Mouse (Mus musculus) gastrocnemius, postnatal 10 days (tissue): ENCODE measurements around the gene Ccdc39. TPM values are rescaled to one million over a fixed set of nuclear protein-coding genes. Genes with fewer than 3 reads are reported as not detected.
A peak's percentile ranks its signal among the peaks of the same experiment; 100 is the strongest.

Experiments used
- DNase-seq: peaks from one replicate; pipeline ENCODE4 v3.0.0; 2021; ENCODE audit warnings: mixed read lengths
- long read RNA-seq, 2 experiments: library from polyadenylated mRNA; stranded (forward); transcript quantifications; one replicate each; pipeline ENCODE4 v2.0.0; 2021
- total RNA-seq, 2 experiments: library from RNA; stranded (reverse); gene quantifications; 2 replicates each; pipeline ENCODE4 v1.2.3; 2021

The Ccdc39 gene
- total RNA-seq: under 1 TPM; 0.21 to 0.68 TPM
- long read RNA-seq, experiment 1: 0 reads
- long read RNA-seq, experiment 2: 0 reads

- peak; percentile 59 for DNase-seq
These were observed at the start of gene Ccdc39 for GRCm38 (mm10) chr3:33843801-33844632. Gene Ccdc39, minus strand, starts transcription at chr3:33844310.

GRCm38 (mm10) chr3:33893433-33893832 is 49.3 kb upstream of the Ccdc39 start:
- DNase-seq: no peak

DNA sequence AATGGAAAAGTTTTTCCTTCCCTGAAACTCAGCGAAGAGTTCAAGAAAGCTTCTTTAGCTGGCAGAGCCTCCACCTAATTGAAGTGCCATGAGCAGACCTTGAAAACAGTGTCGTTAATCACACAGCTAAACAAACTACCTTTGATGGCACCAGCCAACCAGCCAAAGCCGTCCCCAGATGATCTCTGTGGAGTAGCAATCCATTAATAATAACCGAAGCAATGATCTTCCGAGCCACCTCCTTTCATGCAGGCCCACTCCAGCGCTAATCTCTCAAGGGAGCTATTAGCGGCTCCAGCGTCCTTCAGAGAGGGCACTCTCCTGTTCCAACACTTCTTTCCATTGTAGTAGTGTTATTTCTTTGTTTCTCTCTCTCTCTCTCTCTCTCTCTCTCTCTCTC is 43.3 kb upstream of the Ccdc39 start:
- no peak for DNase-seq

DNA sequence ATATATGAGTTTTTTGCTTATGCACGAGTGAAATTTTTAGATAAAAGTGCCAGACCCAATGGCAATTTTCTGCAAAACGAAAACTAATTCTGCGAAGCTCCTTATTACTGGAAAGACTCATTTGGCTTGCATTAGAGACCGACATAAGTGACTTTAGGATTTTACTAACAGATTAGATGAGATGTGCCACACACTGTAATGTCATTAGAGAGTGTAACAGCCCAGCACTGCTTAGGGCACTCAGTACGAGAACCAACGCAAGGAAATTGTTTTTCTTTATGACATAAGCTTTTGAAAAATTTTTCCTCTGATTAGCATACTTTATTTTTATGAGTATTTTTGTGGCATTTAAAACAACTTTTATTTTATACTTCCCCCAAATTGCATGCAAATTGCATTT is 39.0 kb upstream of the Ccdc39 start:
- no peak for DNase-seq

- no peak for DNase-seq
These were observed 38.6 kb upstream of the Ccdc39 start for GRCm38 (mm10) chr3:33882695-33883094.

- DNase-seq: no peak
These were observed 34.6 kb upstream of the Ccdc39 start for GRCm38 (mm10) chr3:33878661-33879060.

GRCm38 (mm10) chr3:33874456-33875286 is 30.6 kb upstream of the Ccdc39 start:
- no peak for DNase-seq

- no peak for DNase-seq
These were observed 29.7 kb upstream of the Ccdc39 start for GRCm38 (mm10) chr3:33873837-33874236.

- no peak for DNase-seq
These were observed 29.3 kb upstream of the Ccdc39 start for GRCm38 (mm10) chr3:33873366-33873765.

DNA sequence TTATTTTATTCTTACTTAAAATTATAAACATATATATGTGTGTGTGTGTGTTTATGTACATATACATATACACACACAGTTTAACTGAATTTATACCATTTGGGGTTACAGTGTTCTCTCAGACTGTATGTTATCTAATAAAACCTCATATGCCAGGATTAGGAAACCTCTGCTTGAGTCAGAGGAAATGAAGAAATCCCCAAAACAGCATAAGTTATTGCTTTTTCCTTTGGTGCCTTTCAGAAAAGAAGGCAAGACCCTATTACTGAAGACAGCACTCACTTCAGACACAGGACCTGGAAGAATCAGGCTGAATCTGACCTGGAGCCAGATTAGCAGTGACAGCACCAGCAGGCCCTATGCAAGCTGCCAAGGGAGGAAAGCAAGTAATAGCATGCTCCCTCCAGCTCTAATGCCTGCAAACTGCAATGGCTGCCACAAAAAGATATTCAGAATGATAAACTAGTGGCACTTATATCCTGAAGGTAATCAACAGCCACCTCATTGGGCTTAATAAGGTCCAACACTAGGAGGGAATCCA is 20.0 kb upstream of the Ccdc39 start:
- DNase-seq: no peak

DNA sequence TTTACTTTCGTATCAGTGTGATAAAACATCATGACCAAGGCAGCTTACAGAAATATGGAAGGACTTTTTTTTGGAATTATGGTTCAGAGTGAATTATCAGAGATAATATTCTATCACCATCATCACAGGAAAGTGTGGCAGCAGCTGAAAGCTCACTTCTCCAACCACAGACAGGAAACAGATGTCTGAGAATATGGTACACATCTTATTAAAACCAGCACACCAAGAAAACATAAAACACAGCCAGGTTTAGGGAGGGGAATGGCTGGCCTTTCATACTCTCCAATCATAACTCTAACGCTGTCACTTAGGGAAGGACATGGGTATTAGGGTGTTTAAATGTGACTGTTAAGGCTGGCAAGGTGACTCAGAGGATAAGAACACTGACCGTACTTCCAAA is 14.8 kb upstream of the Ccdc39 start:
- DNase-seq: no peak

GRCm38 (mm10) chr3:33853062-33853461 is 9.0 kb upstream of the Ccdc39 start:
- DNase-seq: no peak

DNA sequence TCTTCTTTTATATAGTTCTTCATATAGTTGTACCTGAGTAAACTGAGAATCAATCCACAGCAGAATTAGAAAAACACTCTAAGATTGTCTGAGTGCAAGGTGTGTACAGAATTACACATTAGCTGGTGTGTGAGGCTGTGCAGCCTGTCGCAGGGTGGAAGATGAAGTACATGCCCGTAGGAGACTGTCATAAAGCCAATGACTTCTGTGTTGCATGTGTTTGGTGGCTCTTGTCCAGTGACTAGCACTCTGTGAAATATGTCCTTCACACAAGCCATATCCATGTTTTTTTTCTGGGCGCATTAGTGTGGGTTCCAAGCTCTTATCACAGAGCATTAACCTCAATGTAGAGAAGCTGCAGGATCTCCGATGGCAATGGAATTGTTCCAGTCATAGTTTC is 6.7 kb upstream of the Ccdc39 start:
- no peak for DNase-seq

DNA sequence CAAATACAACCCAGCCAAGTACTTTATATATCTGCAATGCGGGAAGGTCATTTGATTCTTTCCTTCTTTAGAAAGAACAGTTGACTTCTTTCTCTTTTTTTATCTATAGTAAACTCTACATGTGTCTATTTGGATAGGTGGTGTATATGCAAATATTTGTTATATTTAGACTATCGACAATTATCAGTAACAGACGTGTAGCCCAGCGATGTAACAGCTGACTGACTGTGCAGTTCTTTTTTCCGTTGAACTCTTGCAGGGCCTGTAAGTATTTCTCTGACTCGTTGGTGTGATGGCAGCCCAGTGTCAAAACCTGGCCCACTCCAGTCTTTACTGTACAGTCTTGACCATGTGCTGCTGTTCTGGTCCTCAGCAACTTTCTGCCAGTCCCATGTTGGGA is 2.5 kb upstream of the Ccdc39 start:
- no peak for DNase-seq

DNA sequence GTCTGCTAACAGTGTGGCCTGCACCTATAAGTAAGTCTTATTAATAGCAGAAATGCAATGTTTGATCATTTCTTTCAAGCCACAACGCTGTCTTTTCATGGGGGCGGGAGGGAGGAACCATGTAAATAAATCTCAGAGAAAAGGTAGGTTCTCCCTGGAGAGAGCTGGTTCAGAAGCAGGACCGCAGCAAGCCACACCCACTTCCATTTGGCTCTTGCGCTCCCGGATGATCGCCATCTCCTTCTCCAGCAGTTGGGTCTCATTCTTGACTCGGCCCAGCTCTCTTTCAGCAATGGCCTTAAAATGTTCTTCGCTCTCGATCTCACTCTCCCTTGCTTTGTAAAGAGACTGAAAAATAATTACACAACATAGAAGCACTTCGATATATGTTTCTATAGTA is 5.2 kb downstream of the Ccdc39 start:
- no peak for DNase-seq

DNA sequence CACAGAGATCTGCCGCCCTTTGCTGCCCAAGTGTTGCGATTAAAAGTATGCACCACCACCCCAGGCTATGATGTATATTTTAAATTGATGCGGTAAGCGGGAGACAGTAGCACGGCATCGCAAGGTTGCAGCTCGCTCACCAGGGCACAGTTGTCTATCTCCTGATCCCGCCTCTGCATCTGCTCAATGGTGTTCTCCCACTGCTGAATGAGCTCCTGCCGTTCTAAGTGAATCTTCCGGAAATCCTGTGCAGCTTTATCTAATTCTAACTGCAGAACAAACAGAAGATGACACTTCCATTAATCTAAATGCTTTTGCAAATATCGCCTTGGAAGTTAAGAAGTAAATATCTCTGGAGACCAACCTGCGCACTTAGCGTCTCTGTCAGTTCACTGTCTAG is 7.5 kb downstream of the Ccdc39 start:
- no peak for DNase-seq

DNA sequence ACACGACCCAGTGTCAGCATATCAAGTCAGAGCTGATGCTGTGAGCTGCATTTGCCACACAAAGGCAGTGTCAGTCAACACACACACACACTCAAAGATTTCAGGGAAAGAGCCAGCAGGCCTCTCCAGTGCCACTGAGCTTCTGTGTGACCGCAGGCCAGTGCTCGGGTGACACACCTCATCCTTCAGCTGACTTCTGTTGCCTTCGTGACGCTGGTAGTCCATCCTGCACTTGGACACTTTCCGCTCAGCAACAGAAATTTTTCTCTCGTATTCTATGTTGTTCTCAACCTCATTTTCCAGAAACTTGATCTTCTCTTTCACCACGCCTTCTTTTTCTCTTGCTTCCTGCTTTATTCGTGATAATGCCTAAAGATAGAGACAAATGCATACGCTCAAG is 11.8 kb downstream of the Ccdc39 start:
- DNase-seq: no peak

DNA sequence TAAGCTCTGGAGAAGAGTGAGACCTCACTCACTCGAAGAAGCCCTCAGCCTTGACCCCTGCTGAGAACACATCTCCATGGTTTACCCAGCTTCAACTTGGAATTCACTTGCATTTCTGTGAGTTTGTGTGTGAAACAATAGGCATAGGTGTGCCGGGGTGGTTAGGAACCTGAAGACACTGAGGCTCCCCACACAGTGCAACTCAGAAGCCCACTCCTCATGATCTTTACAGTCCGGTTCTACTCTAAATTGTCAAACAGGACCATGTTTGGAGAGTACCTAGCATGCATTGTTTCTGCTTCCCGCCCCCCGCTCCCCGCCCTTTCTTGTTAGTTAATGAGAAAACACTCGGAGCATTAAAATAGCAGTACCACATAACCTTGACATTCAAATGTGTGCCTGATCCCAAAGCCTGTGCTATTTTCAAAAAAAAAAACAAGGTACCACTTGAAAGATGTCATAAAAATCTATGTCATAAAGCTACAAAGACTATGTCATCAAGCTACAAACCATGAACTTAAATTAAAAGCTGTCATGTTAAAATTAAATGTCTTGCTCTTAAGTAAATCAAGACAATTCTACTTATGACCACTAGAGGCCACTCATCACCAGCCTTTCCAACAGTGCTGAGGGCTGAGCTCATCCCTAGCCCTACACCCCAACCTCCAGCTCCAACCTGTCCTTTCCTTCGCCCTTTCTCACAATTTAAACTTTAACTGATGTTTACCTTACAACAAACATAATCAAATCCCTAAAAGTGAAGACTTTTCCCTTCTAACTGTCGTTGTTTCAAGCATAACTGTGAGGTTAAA is 19.8 kb downstream of the Ccdc39 start:
- peak; percentile 34 for DNase-seq

DNA sequence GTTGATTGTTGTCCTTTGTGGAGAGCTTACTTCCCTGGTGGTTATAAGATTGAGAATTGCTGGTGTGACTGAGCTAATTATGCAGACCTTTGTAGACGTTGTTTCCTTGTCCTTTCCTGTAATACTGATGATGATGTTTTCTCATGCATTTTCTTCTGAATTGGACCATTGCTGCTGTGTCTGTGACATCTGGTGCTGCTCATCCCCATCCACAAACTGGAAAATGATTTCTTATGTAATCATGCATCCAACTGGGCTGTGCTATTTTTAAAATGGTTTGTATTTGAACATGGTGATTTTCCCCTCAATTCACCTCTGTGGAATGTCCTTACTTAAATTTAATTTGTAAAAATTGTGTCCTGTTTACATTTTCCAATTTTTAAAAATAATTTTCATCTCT is 37.0 kb downstream of the Ccdc39 start:
- no peak for DNase-seq

- DNase-seq: no peak
These were observed 43.6 kb downstream of the Ccdc39 start for GRCm38 (mm10) chr3:33800513-33800820.

DNA sequence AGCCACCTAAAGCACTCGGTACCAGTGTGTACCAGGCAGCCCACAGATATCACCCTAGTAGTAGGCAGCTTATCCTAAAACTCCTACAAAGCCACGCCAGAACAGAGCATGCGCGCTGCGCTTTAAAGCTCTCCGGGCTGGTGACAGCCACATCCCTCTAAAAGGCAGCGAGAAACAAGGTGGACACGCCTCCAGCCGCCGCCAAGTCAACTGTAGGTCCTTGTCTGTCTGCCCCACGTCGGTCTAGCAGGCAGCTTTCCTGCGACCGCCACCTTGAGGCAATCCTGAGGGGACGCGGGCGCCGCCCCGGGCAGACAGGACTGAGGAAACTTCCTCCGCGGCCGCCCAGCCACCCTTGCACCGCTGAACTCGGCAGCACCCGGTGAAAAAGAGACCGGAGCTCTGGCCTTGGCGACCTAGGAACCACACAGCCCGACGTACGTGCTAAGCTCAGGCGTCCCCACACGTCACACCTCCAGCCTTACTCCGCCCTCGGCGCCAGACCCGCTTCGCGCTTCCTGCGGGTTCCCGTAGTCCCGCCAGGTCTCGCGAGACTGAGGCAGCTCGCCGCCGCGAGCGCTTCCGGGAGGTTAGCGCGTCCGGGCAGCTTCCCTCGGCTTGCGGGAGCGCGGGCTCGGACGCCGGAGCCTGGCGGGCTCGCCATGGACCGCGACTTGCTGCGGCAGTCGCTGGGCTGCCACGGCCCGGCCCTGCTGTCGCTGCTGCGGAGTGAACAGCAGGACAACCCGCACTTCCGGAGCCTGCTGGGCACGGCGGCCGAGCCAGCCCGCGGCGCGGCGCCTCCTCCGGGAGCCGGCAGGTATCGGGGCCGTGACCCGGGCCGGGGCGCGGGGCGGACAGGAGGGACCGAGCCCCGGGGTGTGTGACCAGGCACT is 44.2 kb downstream of the Ccdc39 start, which contains the start of gene Ttc14:
TSS of gene Ttc14 (plus strand) at position 216 of the 896 bp plus-strand sequence.
- DNase-seq: peak; percentile 99
